Mouse (Mus musculus): ENCODE measurements around the gene Fam118b. TPM values are rescaled to one million over a fixed set of nuclear protein-coding genes. Genes with fewer than 3 reads are reported as not detected.

Fam118b gene
- total RNA-seq, 2 experiments from 2014 or later: 26.5 to 27.0 TPM

- peak within 1 kb of the TSS; percentile 95 for H3K4me3 ChIP-seq
Observed at GRCm38 (mm10) chr9:35210542-35211474, 56.8 kb downstream of the Fam118b start, which contains the start of gene Foxred1. Foxred1 (minus strand) TSS chr9:35211055.

GRCm38 (mm10) chr9:35204421-35204820 lies 63.2 kb downstream of the Fam118b start:
- TF ChIP-seq CTCF (IDR thresholded peaks at IDR 0.05): no peak
- H3K27ac ChIP-seq: no peak overlapping the region
- intact Hi-C loops (cut with DNase I): no loop called here
- H3K4me3 ChIP-seq: no peak overlapping the region
- DNase-seq (ENCODE audit: extremely low spot score in 1 of 2, low spot score in 2 of 2): no peak

More at GRCm38 (mm10) chr9:35210542-35211474, 56.8 kb downstream of the Fam118b start, which contains the start of gene Foxred1:
- DNase-seq (ENCODE audit: extremely low spot score in 1 of 2, low spot score in 2 of 2): peak; percentile 99
- peak within 1 kb of the TSS; percentile 97 for H3K27ac ChIP-seq
- intact Hi-C loops (cut with DNase I): loop anchor here (2.0 kb wide), 2 partner anchors 34 to 56 kb away; partner anchors contain the start of genes Dcps, Fam118b and Rpusd4
- TF ChIP-seq CTCF (IDR thresholded peaks at IDR 0.05): no peak

DNA sequence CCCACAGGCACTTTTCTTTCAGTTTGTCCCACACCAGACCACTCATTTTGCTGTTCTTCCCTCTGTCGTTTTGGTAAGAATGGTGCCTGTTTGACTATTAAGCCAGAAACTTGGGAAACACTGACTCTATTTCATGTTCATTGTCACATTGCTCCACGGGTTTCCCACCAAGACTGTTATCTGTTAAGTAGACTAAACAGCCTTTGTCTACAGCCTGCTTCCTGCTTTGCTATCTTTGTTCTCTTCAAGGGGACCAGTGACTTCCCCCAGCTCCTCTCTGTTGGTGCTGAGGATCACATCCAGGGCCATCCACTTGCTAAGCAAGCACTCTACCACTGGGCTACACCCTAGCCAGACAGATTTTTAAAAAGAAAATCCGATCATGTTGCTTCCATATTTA lies 64.1 kb downstream of the Fam118b start:
- intact Hi-C loops (cut with DNase I): no loop called here
- Histone ChIP-seq H3K27ac (no peak overlapping the region), H3K4me3 (no peak overlapping the region)
- DNase-seq (ENCODE audit: extremely low spot score in 1 of 2, low spot score in 2 of 2): no peak
- no peak for TF ChIP-seq CTCF (IDR thresholded peaks at IDR 0.05)

- TF ChIP-seq CTCF (IDR thresholded peaks at IDR 0.05): no peak
- intact Hi-C loops (cut with DNase I): no loop called here
- peak overlapping the region; percentile 67 for H3K4me3 ChIP-seq
- no peak for DNase-seq (ENCODE audit: extremely low spot score in 1 of 2, low spot score in 2 of 2)
- H3K27ac ChIP-seq: no peak overlapping the region
Observed at GRCm38 (mm10) chr9:35200529-35201060, 67.0 kb downstream of the Fam118b start.

DNA sequence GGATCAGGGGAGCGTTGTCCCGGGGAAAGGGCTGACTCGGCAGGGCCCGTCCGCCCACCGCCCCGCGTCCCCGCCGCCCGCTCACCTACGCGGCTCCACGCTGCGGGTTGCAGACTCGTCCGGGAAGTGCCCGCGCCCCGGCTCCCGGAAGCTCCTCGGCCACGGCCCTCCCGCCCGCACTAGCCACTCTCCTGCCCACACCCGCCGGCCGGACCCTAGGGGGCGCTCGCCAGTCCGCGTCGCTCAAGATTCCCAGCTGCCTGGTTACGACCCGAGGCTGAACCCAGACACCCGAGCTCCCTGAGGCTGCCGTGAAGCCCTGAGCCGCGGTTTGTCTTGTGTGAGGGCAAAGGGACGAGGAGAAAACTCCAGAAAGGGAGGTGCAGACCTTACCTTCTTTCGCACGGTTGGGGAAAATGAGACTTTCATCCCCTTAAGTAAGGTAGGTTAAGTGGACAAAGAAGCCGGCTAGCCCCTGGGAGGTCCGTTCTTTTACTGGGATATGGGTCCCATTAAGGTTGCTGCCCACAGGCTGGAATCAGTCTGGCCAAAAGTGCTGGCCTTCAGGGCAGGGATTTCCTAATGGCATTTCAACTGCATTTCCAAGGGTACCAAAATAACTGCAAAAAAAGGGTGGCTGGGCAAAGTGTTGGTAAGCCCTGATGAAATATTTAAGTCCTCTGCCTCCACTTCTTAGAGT lies 67.7 kb downstream of the Fam118b start, which contains the start of the genes Srpr and Tirap:
Gene Srpr, plus strand, starts transcription at position 404 of the 700 bp plus-strand sequence.
Gene Tirap, minus strand, starts transcription at position 520 of the 700 bp plus-strand sequence.
- DNase-seq (ENCODE audit: extremely low spot score in 1 of 2, low spot score in 2 of 2): peak; percentile 84 to 87
- TF ChIP-seq CTCF (IDR thresholded peaks at IDR 0.05): peak; percentile 93
- H3K27ac ChIP-seq: peak within 1 kb of the TSS; percentile 65
- peak within 1 kb of the TSS; percentile 67 for H3K4me3 ChIP-seq
- intact Hi-C loops (cut with DNase I): no loop called here

- no peak for DNase-seq (ENCODE audit: extremely low spot score in 1 of 2, low spot score in 2 of 2)
- Histone ChIP-seq H3K27ac (peak overlapping the region; percentile 65), H3K4me3 (peak overlapping the region; percentile 67)
- no peak for TF ChIP-seq CTCF (IDR thresholded peaks at IDR 0.05)
- intact Hi-C loops (cut with DNase I): no loop called here
Observed at GRCm38 (mm10) chr9:35198945-35199771, 68.4 kb downstream of the Fam118b start.

GRCm38 (mm10) chr9:35198351-35198750 lies 69.3 kb downstream of the Fam118b start:
- no peak for DNase-seq (ENCODE audit: extremely low spot score in 1 of 2, low spot score in 2 of 2)
- intact Hi-C loops (cut with DNase I): no loop called here
- no peak for TF ChIP-seq CTCF (IDR thresholded peaks at IDR 0.05)
- H3K27ac ChIP-seq: no peak overlapping the region
- H3K4me3 ChIP-seq: no peak overlapping the region

GRCm38 (mm10) chr9:35197625-35198024 lies 70.0 kb downstream of the Fam118b start:
- intact Hi-C loops (cut with DNase I): no loop called here

DNA sequence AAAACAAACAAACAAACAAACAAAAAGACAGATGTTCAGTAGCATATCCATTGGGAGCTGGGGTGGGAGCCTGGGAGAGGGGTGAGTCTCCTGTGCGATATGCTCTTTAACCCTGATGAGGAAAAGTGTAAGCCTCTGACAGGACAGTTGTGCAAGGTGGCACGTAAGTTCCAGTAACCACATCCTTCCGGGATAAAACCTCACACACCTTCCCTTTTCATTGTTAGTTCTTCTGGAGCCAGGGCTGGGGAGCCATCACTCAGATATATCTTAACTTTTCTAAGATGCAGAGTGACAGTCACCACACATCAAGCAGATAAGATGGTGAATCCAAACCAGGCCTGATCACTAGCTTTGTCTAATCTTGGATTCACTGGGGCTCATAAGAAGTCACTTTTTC lies 73.6 kb downstream of the Fam118b start:
- no peak for DNase-seq (ENCODE audit: extremely low spot score in 1 of 2, low spot score in 2 of 2)
- no peak overlapping the region for H3K4me3 ChIP-seq
- intact Hi-C loops (cut with DNase I): no loop called here
- no peak for TF ChIP-seq CTCF (IDR thresholded peaks at IDR 0.05)
- H3K27ac ChIP-seq: no peak overlapping the region

More at GRCm38 (mm10) chr9:35197625-35198024, 70.0 kb downstream of the Fam118b start:
- H3K4me3 ChIP-seq: no peak overlapping the region
- no peak overlapping the region for H3K27ac ChIP-seq
- TF ChIP-seq CTCF (IDR thresholded peaks at IDR 0.05): no peak
- no peak for DNase-seq (ENCODE audit: extremely low spot score in 1 of 2, low spot score in 2 of 2)

DNA sequence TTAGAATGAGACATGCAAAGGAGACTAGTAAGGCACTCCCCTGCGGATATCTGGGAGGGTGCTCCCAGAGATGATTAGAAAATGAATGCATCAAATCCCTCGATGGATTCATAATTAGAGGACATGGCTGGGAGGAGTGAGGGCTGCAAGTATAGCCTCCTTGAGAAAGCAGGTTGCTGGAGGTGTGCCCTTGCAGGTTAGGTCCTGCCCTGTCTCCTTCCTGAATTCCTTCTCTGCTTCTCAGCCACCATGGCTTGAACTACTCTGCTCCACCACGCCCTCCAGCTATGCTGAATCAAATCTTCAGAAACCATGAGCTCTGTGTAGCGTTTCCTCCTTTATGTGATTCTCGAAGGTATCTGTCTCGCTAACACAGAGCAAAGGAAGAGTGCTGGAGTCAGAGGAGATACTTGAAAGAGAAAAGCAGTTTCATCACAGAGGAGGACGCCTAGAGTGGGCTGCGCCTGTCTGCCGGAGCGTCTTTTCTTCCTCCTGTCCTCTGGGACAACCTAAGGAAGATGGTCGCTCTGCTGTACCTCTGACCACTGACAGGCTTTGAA lies 74.5 kb downstream of the Fam118b start:
- TF ChIP-seq CTCF (IDR thresholded peaks at IDR 0.05): no peak
- Histone ChIP-seq H3K4me3 (no peak overlapping the region), H3K27ac (no peak overlapping the region)
- intact Hi-C loops (cut with DNase I): no loop called here
- no peak for DNase-seq (ENCODE audit: extremely low spot score in 1 of 2, low spot score in 2 of 2)

All from left cerebral cortex, adult 2 months (tissue).